Comparison of ENCODE assay signal across 12 mouse cellular contexts in the genomic region with DNA sequence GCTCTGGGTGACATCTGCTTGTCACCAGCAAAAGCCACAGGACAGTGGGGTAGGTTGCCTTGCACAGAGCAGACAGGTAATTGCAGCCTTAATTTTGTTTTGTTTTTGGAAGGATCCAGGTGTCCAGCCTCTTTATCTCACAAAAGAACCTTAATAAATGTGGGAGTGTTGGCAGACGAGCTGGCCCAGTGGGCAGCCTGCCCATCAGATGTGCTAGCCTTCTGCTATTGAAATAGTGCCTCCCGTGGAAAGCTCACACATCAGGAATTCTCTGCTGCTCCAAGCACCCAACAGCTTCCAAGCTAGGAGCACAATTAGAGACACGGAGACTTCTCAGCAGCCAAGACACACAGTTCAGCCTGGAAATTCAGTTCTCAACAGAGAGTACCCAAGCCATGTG.
DNase-seq lines count a peak whose midpoint lies in the region; ATAC-seq and TF ChIP-seq lines count a peak whose summit lies in the region.
"Had no signal": no experiment of that assay in that cellular context is flagged by ENCODE, and none has a peak within 500 bp of the region (broad histone marks: within the 10 kb centered on the region; RNA-seq: fewer than 3 reads in every experiment).

No protein-coding gene starts in this region.

- DNase-seq in gastrocnemius, postnatal 10 days, result peak; percentile 3
- no peak for DNase-seq in gastrocnemius, postnatal 25 days
- DNase-seq in lung, embryonic 14.5 days, result peak; percentile 15
- no peak for DNase-seq in lung, postnatal 25 days (ENCODE audit: low spot score)
- peak; percentile 17 to 35 for DNase-seq in heart, postnatal 14 days
- DNase-seq in right cerebral cortex, postnatal 10 days (ENCODE audit: low spot score in 2 of 2), result peak; percentile 46 to 62
- DNase-seq in MN1 (ENCODE audit: low spot score), result no peak
- no peak for DNase-seq in spleen, adult 18-20 months
- DNase-seq: cerebellum, adult 9-10 months; kidney, postnatal 4 days had no signal

- no peaks in the 10 kb centered on the region for H3K36me3 ChIP-seq in lung, embryonic 14.5 days (ENCODE audit: insufficient read depth)
- H3K36me3 ChIP-seq: hindbrain, embryonic 15.5 days had no signal

- no peaks in the 10 kb centered on the region for H3K27me3 ChIP-seq in lung, embryonic 14.5 days (ENCODE audit: insufficient read depth, low read length)
- H3K27me3 ChIP-seq: hindbrain, embryonic 15.5 days had no signal

- ATAC-seq in lung, embryonic 14.5 days (ENCODE audit: insufficient read depth), result no peak
- ATAC-seq: activated CD4-positive, CD25-positive, alpha-beta regulatory T cell, adult 4 months had no signal

- WGBS in lung, embryonic 14.5 days, result 44% methylated on average over 3 of the region's 3 CpGs

- H3K9ac ChIP-seq in lung, embryonic 14.5 days, result no peak overlapping the region
- H3K9ac ChIP-seq: hindbrain, embryonic 15.5 days had no signal

- no peak overlapping the region for H3K4me3 ChIP-seq in lung, embryonic 14.5 days (ENCODE audit: low read depth, low read length)
- H3K4me3 ChIP-seq: hindbrain, embryonic 15.5 days had no signal

- TF ChIP-seq CTCF in lung, embryonic 14.5 days (IDR thresholded peaks at IDR 0.05; ENCODE audit: low read depth), result no peak

- intact Hi-C loops in heart, postnatal 14 days (cut with DNase I), result no loop called here

- no peak overlapping the region for H3K27ac ChIP-seq in lung, embryonic 14.5 days (ENCODE audit: low read depth)
- H3K27ac ChIP-seq: hindbrain, embryonic 15.5 days had no signal

- H3K9me3 ChIP-seq in lung, embryonic 14.5 days (ENCODE audit: low read depth, low read length), result no peaks in the 10 kb centered on the region
- H3K9me3 ChIP-seq: hindbrain, embryonic 15.5 days had no signal

- no peak overlapping the region for H3K4me2 ChIP-seq in lung, embryonic 14.5 days
- H3K4me2 ChIP-seq: hindbrain, embryonic 15.5 days had no signal

- no peaks in the 10 kb centered on the region for H3K4me1 ChIP-seq in lung, embryonic 14.5 days (ENCODE audit: insufficient read depth)
- H3K4me1 ChIP-seq: hindbrain, embryonic 15.5 days had no signal

Comparison
In these comparisons a context has a peak if more than half of its experiments do, and no peak if none do; other contexts are left out.
1. DNase-seq: peak in gastrocnemius, postnatal 10 days (single experiment), lung, embryonic 14.5 days (single experiment), heart, postnatal 14 days (2 of 2) and right cerebral cortex, postnatal 10 days (2 of 2); none in gastrocnemius, postnatal 25 days (single experiment), lung, postnatal 25 days (single experiment), MN1 (single experiment) and spleen, adult 18-20 months (0 of 2).